Mouse (Mus musculus) ovary, adult 18-20 months (tissue): Measurements from ENCODE around the gene Plxnb1.

Source experiments
- DNase-seq: peaks from one replicate; pipeline ENCODE4 v3.0.0; 2022; ENCODE audit warnings: low spot score, mixed read lengths

Gene Plxnb1

GRCm38 (mm10) chr9:109161941-109162340 lies 66.8 kb downstream of the Plxnb1 start, which contains the start of gene Fbxw21:
Fbxw21 (minus strand) TSS chr9:109162041.
- no peak for DNase-seq

GRCm38 (mm10) chr9:109167316-109167715 lies 72.1 kb downstream of the Plxnb1 start:
- DNase-seq = no peak
